ENCODE assay signal across 34 mouse cellular contexts in the genomic region with DNA sequence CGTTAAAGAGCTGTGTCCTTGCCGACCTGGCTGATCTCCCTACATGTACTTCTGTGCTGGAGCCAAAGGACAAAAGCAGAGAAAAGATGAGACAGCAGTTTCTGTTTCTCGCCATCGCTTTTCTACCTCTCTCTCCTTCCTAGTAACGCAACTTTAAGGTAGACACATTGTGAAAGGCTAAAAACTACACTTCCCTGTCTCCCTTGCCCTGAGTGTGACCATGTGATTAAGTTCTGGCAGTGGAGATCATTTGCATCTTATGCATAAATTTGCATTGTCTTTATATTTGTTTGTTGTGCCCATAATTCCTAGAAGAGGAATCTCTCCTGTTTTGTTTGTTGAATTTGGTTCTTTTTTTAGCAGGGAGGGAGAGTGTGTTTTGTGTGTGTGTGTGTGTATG. TPM values are rescaled to one million over a fixed set of nuclear protein-coding genes. Genes with fewer than 3 reads are reported as not detected.
DNase-seq lines count a peak whose midpoint lies in the region; ATAC-seq and TF ChIP-seq lines count a peak whose summit lies in the region.
"Had no signal": no experiment of that assay in that cellular context is flagged by ENCODE, and none has a peak within 500 bp of the region (broad histone marks: within the 10 kb centered on the region; RNA-seq: fewer than 3 reads in every experiment).

No protein-coding gene starts in this region.

- in situ Hi-C loops in ES-E14 (cut with MboI; ENCODE audit: low sequenced_read_pairs in 2 of 2, unreplicated experiment in 2 of 2), result no loop called here

- ATAC-seq in megakaryocyte progenitor cell, adult 5-6 weeks (replicated peaks; ENCODE audit: poor library complexity), result 0 out of 2 replicates have a peak, but pooled peaks have one; percentile 26
- ATAC-seq: activated CD4-positive, CD25-positive, alpha-beta regulatory T cell, adult 4 months; forebrain, embryonic 15.5 days had no signal

- intact Hi-C loops in left cerebral cortex, postnatal 4 days (cut with DNase I), result no loop called here
- intact Hi-C loops in left cerebral cortex, postnatal 36 days (cut with DNase I), result no loop called here

- no peaks in the 10 kb centered on the region for H3K36me3 ChIP-seq in ES-E14 (ENCODE audit: control insufficient read depth, insufficient read depth, low read length, poor library complexity, severe bottlenecking)
- H3K36me3 ChIP-seq: embryonic facial prominence, embryonic 10.5 days; embryonic facial prominence, embryonic 13.5 days; forebrain, embryonic 12.5 days; forebrain, embryonic 15.5 days; hindbrain, embryonic 12.5 days; hindbrain, embryonic 15.5 days had no signal

- TF ChIP-seq CTCF in bone marrow, adult 2 months (IDR thresholded peaks at IDR 0.05; ENCODE audit: control insufficient read depth, insufficient read depth, low read length), result no peak

- H3K9ac ChIP-seq in ES-E14 (ENCODE audit: insufficient read depth, low read depth, low read length, poor library complexity, severe bottlenecking), result no peak overlapping the region
- H3K9ac ChIP-seq: embryonic facial prominence, embryonic 13.5 days; forebrain, embryonic 12.5 days; forebrain, embryonic 15.5 days; hindbrain, embryonic 12.5 days; hindbrain, embryonic 15.5 days had no signal

- H3K27ac ChIP-seq in ES-E14 (ENCODE audit: insufficient read depth, low read depth, low read length, poor library complexity, severe bottlenecking), result no peak overlapping the region
- peak overlapping the region; percentile 10; the same call in 1 of the 2 replicates for H3K27ac ChIP-seq in bone marrow, adult 2 months (ENCODE audit: control insufficient read depth, insufficient read depth, low read depth, low read length, poor library complexity)
- H3K27ac ChIP-seq: embryonic facial prominence, embryonic 10.5 days; embryonic facial prominence, embryonic 13.5 days; forebrain, embryonic 12.5 days; forebrain, embryonic 15.5 days; hindbrain, embryonic 12.5 days; hindbrain, embryonic 15.5 days had no signal

- DNase-seq in adrenal gland, postnatal 14 days, result peak; percentile 12
- DNase-seq in adrenal gland, postnatal 10 days, result no peak
- DNase-seq in ES-E14 (ENCODE audit: low read depth, low spot score), result no peak
- DNase-seq in left cerebral cortex, postnatal 4 days, result no peak
- DNase-seq in left cerebral cortex, postnatal 36 days (ENCODE audit: low spot score in 2 of 2), result no peak
- DNase-seq: adrenal gland, postnatal 25 days; B cell, adult 2 months; cerebellum, adult 11 months; cerebellum, adult 2 months; cerebellum, postnatal 10 days; cerebellum, postnatal 36 days; embryo, embryonic 11 days; gastrocnemius, postnatal 10 days; gastrocnemius, postnatal 36 days; heart, adult 11 months had no signal

- peaks cover 2 to 8% of the 10 kb centered on the region in 2 experiments; a peak in 3 of 4 replicates for H3K4me1 ChIP-seq in ES-E14 (ENCODE audit: control insufficient read depth in 2 of 2, insufficient read depth in 2 of 2, low read length in 2 of 2, poor library complexity in 1 of 2)
- H3K4me1 ChIP-seq in bone marrow, adult 2 months (ENCODE audit: control insufficient read depth, insufficient read depth, low read length), result peaks cover 5% of the 10 kb centered on the region
- H3K4me1 ChIP-seq: forebrain, embryonic 12.5 days; forebrain, embryonic 15.5 days; hindbrain, embryonic 15.5 days had no signal

- TF ChIP-seq POLR2A in bone marrow, adult 2 months (IDR thresholded peaks at IDR 0.05; ENCODE audit: borderline replicate concordance, control insufficient read depth, low read depth, low read length), result no peak

- no peak overlapping the region for H3K4me3 ChIP-seq in ES-E14 (ENCODE audit: insufficient read depth in 1 of 2, low read depth in 1 of 2, low read length in 2 of 2, poor library complexity in 1 of 2, severe bottlenecking in 1 of 2)
- peak overlapping the region; percentile 6 for H3K4me3 ChIP-seq in bone marrow, adult 2 months (replicated peaks; ENCODE audit: control insufficient read depth, low read depth, low read length)
- H3K4me3 ChIP-seq: embryonic facial prominence, embryonic 10.5 days; embryonic facial prominence, embryonic 13.5 days; erythroblast, embryonic 14.5 days; forebrain, embryonic 12.5 days; forebrain, embryonic 15.5 days; hindbrain, embryonic 12.5 days; hindbrain, embryonic 15.5 days had no signal

- 41% methylated on average over 5 of the region's 5 CpGs for WGBS in bone marrow, adult 2 months

- H3K9me3 ChIP-seq in ES-E14 (ENCODE audit: control insufficient read depth, insufficient read depth, low read depth, low read length), result no peaks in the 10 kb centered on the region
- H3K9me3 ChIP-seq: embryonic facial prominence, embryonic 10.5 days; embryonic facial prominence, embryonic 13.5 days; forebrain, embryonic 12.5 days; forebrain, embryonic 15.5 days; hindbrain, embryonic 12.5 days; hindbrain, embryonic 15.5 days had no signal

TF ChIP-seq in ES-E14, 5 proteins besides CTCF, POLR2A, EP300 and RAD21:
- TF ChIP-seq MAFK (IDR thresholded peaks at IDR 0.05; ENCODE audit: insufficient read depth, low read depth, low read length) (peak; percentile 47; the same call in 1 of the 2 replicates), CHD2 (IDR thresholded peaks at IDR 0.05; ENCODE audit: low read depth, low read length) (no peak), HCFC1 (IDR thresholded peaks at IDR 0.05; ENCODE audit: borderline replicate concordance, insufficient read depth, low read length) (no peak), ZC3H11A (IDR thresholded peaks at IDR 0.05; ENCODE audit: borderline replicate concordance, low read depth, low read length) (no peak), ZNF384 (IDR thresholded peaks at IDR 0.05; ENCODE audit: low read depth, low read length) (no peak)

RNA-seq across cellular contexts. Expression of a gene that starts 7.2 kb away (rescaled TPM):
- total RNA-seq in adrenal gland, postnatal 14 days (2021), result 0.83 and 1.5 TPM in 2 replicates
- 1 to 10 TPM in 1 of 2 experiments, under 1 TPM in 1; 0.70 to 1.5 TPM for total RNA-seq in adrenal gland, postnatal 10 days (2021)
- total RNA-seq in ES-E14 (2012; rRNA removed), result 0.27 and 0.95 TPM in 2 replicates
- 8.7 and 13.5 TPM in 2 replicates for polyA plus RNA-seq in bone marrow, adult 2 months (2011; ENCODE audit: insufficient read depth, insufficient read length, low replicate concordance, missing spikeins)
- 0.68 and 4.9 TPM in 2 replicates for total RNA-seq in megakaryocyte progenitor cell, adult 5-6 weeks (2015)
- total RNA-seq in megakaryocyte progenitor cell, adult 5-6 weeks (2017), result 1.1 and 1.4 TPM in 2 replicates
- not detected for total RNA-seq in left cerebral cortex, postnatal 4 days (2021)
- not detected for total RNA-seq in left cerebral cortex, postnatal 36 days (2021)
- total RNA-seq: CH12.LX; gastrocnemius, postnatal 10 days had no signal
- polyA plus RNA-seq: embryonic facial prominence, embryonic 10.5 days; erythroblast, embryonic 14.5 days had no signal

RNA-seq across cellular contexts. Expression of a gene that starts 19.1 kb away (rescaled TPM):
- total RNA-seq in adrenal gland, postnatal 14 days (2021), result 6.5 and 7.7 TPM in 2 replicates
- total RNA-seq in adrenal gland, postnatal 10 days (2021), result 1 to 10 TPM; 4.3 to 8.2 TPM
- 0.85 and 1.1 TPM in 2 replicates for total RNA-seq in ES-E14 (2012; rRNA removed)
- 37.0 and 44.3 TPM in 2 replicates for polyA plus RNA-seq in bone marrow, adult 2 months (2011; ENCODE audit: insufficient read depth, insufficient read length, low replicate concordance, missing spikeins)
- total RNA-seq in megakaryocyte progenitor cell, adult 5-6 weeks (2015), result 2.9 and 10.3 TPM in 2 replicates
- 2.5 and 5.6 TPM in 2 replicates for total RNA-seq in megakaryocyte progenitor cell, adult 5-6 weeks (2017)
- total RNA-seq in left cerebral cortex, postnatal 4 days (2021), result 1 to 10 TPM; 1.2 TPM
- 1 to 10 TPM; 1.2 to 3.3 TPM for total RNA-seq in left cerebral cortex, postnatal 36 days (2021)
- total RNA-seq: CH12.LX had no signal

RNA-seq across cellular contexts. Expression of a gene that starts 26.1 kb away (rescaled TPM):
- total RNA-seq in adrenal gland, postnatal 14 days (2021), result 36.2 and 36.3 TPM in 2 replicates
- 10 to 100 TPM; 34.3 to 35.8 TPM for total RNA-seq in adrenal gland, postnatal 10 days (2021)
- total RNA-seq in ES-E14 (2012; rRNA removed), result 16.7 and 24.4 TPM in 2 replicates
- polyA plus RNA-seq in bone marrow, adult 2 months (2011; ENCODE audit: insufficient read depth, insufficient read length, low replicate concordance, missing spikeins), result 9.7 and 15.9 TPM in 2 replicates
- 7.0 and 13.3 TPM in 2 replicates for total RNA-seq in megakaryocyte progenitor cell, adult 5-6 weeks (2015)
- total RNA-seq in megakaryocyte progenitor cell, adult 5-6 weeks (2017), result 12.7 and 13.6 TPM in 2 replicates
- 100 to 1,000 TPM; 141 to 152 TPM for total RNA-seq in left cerebral cortex, postnatal 4 days (2021)
- 100 to 1,000 TPM; 203 to 243 TPM for total RNA-seq in left cerebral cortex, postnatal 36 days (2021)

RNA-seq across cellular contexts. Expression of a gene that starts 55.0 kb away (rescaled TPM):
- 0.26 and 2.0 TPM in 2 replicates for total RNA-seq in adrenal gland, postnatal 14 days (2021)
- total RNA-seq in adrenal gland, postnatal 10 days (2021), result 1 to 10 TPM; 1.7 to 3.3 TPM
- 2.0 and 4.5 TPM in 2 replicates for total RNA-seq in ES-E14 (2012; rRNA removed)
- not detected in 2 replicates for polyA plus RNA-seq in bone marrow, adult 2 months (2011; ENCODE audit: insufficient read depth, insufficient read length, low replicate concordance, missing spikeins)
- not detected in 2 replicates for total RNA-seq in megakaryocyte progenitor cell, adult 5-6 weeks (2015)
- total RNA-seq in megakaryocyte progenitor cell, adult 5-6 weeks (2017), result not detected in 2 replicates
- total RNA-seq in left cerebral cortex, postnatal 4 days (2021), result not detected
- not detected for total RNA-seq in left cerebral cortex, postnatal 36 days (2021)
- total RNA-seq: adrenal gland, postnatal 25 days; CH12.LX; gastrocnemius, adult 18-20 months; gastrocnemius, postnatal 10 days; gastrocnemius, postnatal 36 days; heart, adult 8-10 months; heart, postnatal 25 days; hematopoietic stem cell, adult 5-6 weeks had no signal
- polyA plus RNA-seq: cortical plate, adult 2 months; embryonic facial prominence, embryonic 13.5 days; forebrain, embryonic 12.5 days; forebrain, embryonic 15.5 days; heart, embryonic 11.5 days; heart, embryonic 14.5 days; heart, postnatal 0 days had no signal

RNA-seq across cellular contexts. Expression of a gene that starts 57.4 kb away (rescaled TPM):
- total RNA-seq in adrenal gland, postnatal 14 days (2021), result not detected in 2 replicates
- total RNA-seq in adrenal gland, postnatal 10 days (2021), result under 1 TPM in 1 of 2 experiments, not detected in 1; 0.21 TPM
- 0.05 TPM in 1 of 2 replicates, not detected in the other for total RNA-seq in ES-E14 (2012; rRNA removed)
- not detected in 2 replicates for polyA plus RNA-seq in bone marrow, adult 2 months (2011; ENCODE audit: insufficient read depth, insufficient read length, low replicate concordance, missing spikeins)
- not detected in 2 replicates for total RNA-seq in megakaryocyte progenitor cell, adult 5-6 weeks (2015)
- total RNA-seq in megakaryocyte progenitor cell, adult 5-6 weeks (2017), result not detected in 2 replicates
- 1 to 10 TPM; 2.5 to 3.4 TPM for total RNA-seq in left cerebral cortex, postnatal 4 days (2021)
- total RNA-seq in left cerebral cortex, postnatal 36 days (2021), result 1 to 10 TPM in 1 of 2 experiments, under 1 TPM in 1; 1.00 to 1.0 TPM
- total RNA-seq: gastrocnemius, adult 18-20 months; gastrocnemius, postnatal 10 days; gastrocnemius, postnatal 36 days; heart, adult 8-10 months; heart, postnatal 25 days; hematopoietic stem cell, adult 5-6 weeks had no signal
- polyA plus RNA-seq: activated CD4-positive, CD25-positive, alpha-beta regulatory T cell, adult 4 months; erythroblast, embryonic 14.5 days; heart, embryonic 11.5 days; heart, embryonic 14.5 days; heart, postnatal 0 days had no signal
